Mouse (Mus musculus) T-helper 2 cell (primary cell): Measurements from ENCODE around the gene BC028528.
"Not testable (repeated sequence)": the region's sequence is repeated elsewhere in the genome, so short reads cannot be mapped to it uniquely, and the experiment has no call there.

ENCODE experiments used
- in situ Hi-C: fragments of 300-600 bp; cut with MboI, MseI; formaldehyde crosslinking; loops from one replicate; pipeline ENCODE4 v1.15.1; 2025; ENCODE audit warnings: high pct_unique_total_duplicates

Gene BC028528

GRCm38 (mm10) chr3:95905146-95905939 is 13.5 kb upstream of the BC028528 start:
- in situ Hi-C loops, result no loop called here

- in situ Hi-C loops, result no loop called here
These were observed 12.8 kb upstream of the BC028528 start, which contains the start of gene Car14 for GRCm38 (mm10) chr3:95904568-95904967. Car14 (minus strand) TSS chr3:95904691.

- in situ Hi-C loops, result no loop called here
These were observed 12.1 kb upstream of the BC028528 start for GRCm38 (mm10) chr3:95903753-95904502.

GRCm38 (mm10) chr3:95902643-95903042 is 10.8 kb upstream of the BC028528 start:
- in situ Hi-C loops, result no loop called here

- in situ Hi-C loops, result no loop called here
These were observed 10.5 kb upstream of the BC028528 start for GRCm38 (mm10) chr3:95902373-95902625.

- in situ Hi-C loops, result no loop called here
These were observed 10.0 kb upstream of the BC028528 start for GRCm38 (mm10) chr3:95901616-95902372.

- in situ Hi-C loops, result no loop called here
These were observed 8.2 kb upstream of the BC028528 start for GRCm38 (mm10) chr3:95899800-95900524.

GRCm38 (mm10) chr3:95895501-95895900 is 3.7 kb upstream of the BC028528 start:
- in situ Hi-C loops, result not testable (repeated sequence)

GRCm38 (mm10) chr3:95894317-95895160 is 2.7 kb upstream of the BC028528 start:
- in situ Hi-C loops, result no loop called here

- in situ Hi-C loops, result not testable (repeated sequence)
These were observed 2.0 kb upstream of the BC028528 start, which contains the start of gene Aph1a for GRCm38 (mm10) chr3:95893606-95894316. Aph1a (plus strand) TSS chr3:95893969.

- in situ Hi-C loops, result no loop called here
These were observed 1.3 kb upstream of the BC028528 start for GRCm38 (mm10) chr3:95893126-95893525.

GRCm38 (mm10) chr3:95892066-95893052 is 554 bp upstream of the BC028528 start:
- in situ Hi-C loops, result no loop called here

GRCm38 (mm10) chr3:95889664-95890063 is 2.1 kb downstream of the BC028528 start:
- in situ Hi-C loops, result no loop called here

GRCm38 (mm10) chr3:95887596-95887995 is 4.2 kb downstream of the BC028528 start:
- in situ Hi-C loops, result no loop called here

- in situ Hi-C loops, result no loop called here
These were observed 7.4 kb downstream of the BC028528 start for GRCm38 (mm10) chr3:95884400-95884799.

GRCm38 (mm10) chr3:95882816-95883425 is 8.9 kb downstream of the BC028528 start:
- in situ Hi-C loops, result no loop called here

GRCm38 (mm10) chr3:95881979-95882815 is 9.6 kb downstream of the BC028528 start, which contains the start of gene Ciart:
Ciart (minus strand) TSS chr3:95882251.
- in situ Hi-C loops, result no loop called here
